Mouse (Mus musculus) MEL (cell line): Measurements from ENCODE around the gene Lrrc43.

Experiments
- CTCF ChIP-seq, 3 experiments: IDR thresholded peaks in 2 of 3; conservative IDR thresholded peaks in 1 of 3; 2 replicates each; pipeline ENCODE4 v1.5.1; 2011 to 2012; ENCODE audit warnings: low read length in 3 of 3, low read depth in 2 of 3, mild to moderate bottlenecking in 2 of 3, improper control_type of control experiment in 1 of 3, inconsistent platforms in 1 of 3, mixed read lengths in 1 of 3, moderate library complexity in 1 of 3; ENCODE audit not compliant: control insufficient read depth in 1 of 3, insufficient read depth in 1 of 3, poor library complexity in 1 of 3, severe bottlenecking in 1 of 3
- E2F4 ChIP-seq: IDR thresholded peaks from 2 replicates; pipeline ENCODE4 v1.6.1; 2011; ENCODE audit warnings: low read depth, low read length, improper control_type of control experiment, borderline replicate concordance
- EP300 ChIP-seq, 2 experiments: IDR thresholded peaks; 2 replicates each; pipeline ENCODE4 v1.6.1; 2011; ENCODE audit warnings: improper control_type of control experiment in 2 of 2, low read length in 2 of 2, low read depth in 1 of 2, mild to moderate bottlenecking in 1 of 2
- HCFC1 ChIP-seq: IDR thresholded peaks from 2 replicates; pipeline ENCODE4 v1.6.1; 2012; ENCODE audit warnings: low read depth, mild to moderate bottlenecking, inconsistent platforms, low read length, improper control_type of control experiment, moderate library complexity
- MAX ChIP-seq: IDR thresholded peaks from 2 replicates; pipeline ENCODE4 v1.6.1; 2011; ENCODE audit warnings: low read length, improper control_type of control experiment
- MYC ChIP-seq: IDR thresholded peaks from 2 replicates; pipeline ENCODE4 v1.6.1; 2011; ENCODE audit warnings: low read depth, mild to moderate bottlenecking, low read length, improper control_type of control experiment, moderate library complexity
- NRF1 ChIP-seq: IDR thresholded peaks from 2 replicates; pipeline ENCODE4 v1.6.1; 2014; ENCODE audit warnings: low read depth, mild to moderate bottlenecking, inconsistent platforms, low read length, improper control_type of control experiment, moderate library complexity; ENCODE audit not compliant: poor library complexity, insufficient read depth, severe bottlenecking
- POLR2A ChIP-seq, 2 experiments: IDR thresholded peaks; 2 replicates each; pipeline ENCODE4 v1.6.1; 2011 to 2012; ENCODE audit warnings: low read length in 2 of 2, mild to moderate bottlenecking in 2 of 2, control low read depth in 1 of 2, improper control_type of control experiment in 1 of 2, low read depth in 1 of 2, moderate library complexity in 1 of 2; ENCODE audit not compliant: control insufficient read depth in 1 of 2, insufficient read depth in 1 of 2, poor library complexity in 1 of 2
- TCF12 ChIP-seq: IDR thresholded peaks from 2 replicates; pipeline ENCODE4 v1.6.1; 2014; ENCODE audit warnings: low read depth, mild to moderate bottlenecking, inconsistent platforms, low read length, improper control_type of control experiment, moderate library complexity
- ZC3H11A ChIP-seq: IDR thresholded peaks from 2 replicates; pipeline ENCODE4 v1.6.1; 2012; ENCODE audit warnings: low read depth, mild to moderate bottlenecking, inconsistent platforms, low read length, improper control_type of control experiment
- ZMIZ1 ChIP-seq: IDR thresholded peaks from 2 replicates; pipeline ENCODE4 v1.6.1; 2012; ENCODE audit warnings: low read depth, mild to moderate bottlenecking, inconsistent platforms, low read length, improper control_type of control experiment, moderate library complexity
- ZNF384 ChIP-seq: IDR thresholded peaks from 2 replicates; pipeline ENCODE4 v1.6.1; 2012; ENCODE audit warnings: low read depth, mild to moderate bottlenecking, inconsistent platforms, low read length, improper control_type of control experiment

- no peak for TF ChIP-seq NRF1
- no peak for TF ChIP-seq CTCF (IDR thresholded peaks at IDR 0.05 in 2 of 3, conservative IDR thresholded peaks at IDR 0.05 in 1 of 3; ENCODE audit: control insufficient read depth in 1 of 3, insufficient read depth in 1 of 3, low read depth in 2 of 3, low read length in 3 of 3, poor library complexity in 1 of 3, severe bottlenecking in 1 of 3)
- no peak for TF ChIP-seq HCFC1
- TF ChIP-seq POLR2A (IDR thresholded peaks at IDR 0.05; ENCODE audit: control insufficient read depth in 1 of 2, insufficient read depth in 1 of 2, low read depth in 1 of 2, low read length in 2 of 2, poor library complexity in 1 of 2): no peak
- no peak for TF ChIP-seq E2F4
- no peak for TF ChIP-seq ZMIZ1
- TF ChIP-seq ZC3H11A: no peak
- TF ChIP-seq EP300 (IDR thresholded peaks at IDR 0.05; ENCODE audit: low read depth in 1 of 2, low read length in 2 of 2): no peak
- TF ChIP-seq TCF12: no peak
- TF ChIP-seq MAX: no peak
- TF ChIP-seq MYC: no peak
- TF ChIP-seq ZNF384: no peak
Observed at GRCm38 (mm10) chr5:123512102-123512501, 23.0 kb downstream of the Lrrc43 start.
